Mouse (Mus musculus) layer of hippocampus, adult 8-10 months (tissue): Measurements from ENCODE around the gene Kitl. TPM values are rescaled to one million over a fixed set of nuclear protein-coding genes. Genes with fewer than 3 reads are reported as not detected.

ENCODE experiments used
- DNase-seq, 2 experiments: peaks; one replicate each; pipeline ENCODE4 v3.0.0; 2022; ENCODE audit warnings: low spot score in 2 of 2
- total RNA-seq, 4 experiments: library from RNA; stranded (reverse); gene quantifications; 2 replicates each; pipeline ENCODE4 v1.2.4; 2022

Gene Kitl
- total RNA-seq: 10 to 100 TPM; 20.5 to 36.7 (median 22.7) TPM

DNA sequence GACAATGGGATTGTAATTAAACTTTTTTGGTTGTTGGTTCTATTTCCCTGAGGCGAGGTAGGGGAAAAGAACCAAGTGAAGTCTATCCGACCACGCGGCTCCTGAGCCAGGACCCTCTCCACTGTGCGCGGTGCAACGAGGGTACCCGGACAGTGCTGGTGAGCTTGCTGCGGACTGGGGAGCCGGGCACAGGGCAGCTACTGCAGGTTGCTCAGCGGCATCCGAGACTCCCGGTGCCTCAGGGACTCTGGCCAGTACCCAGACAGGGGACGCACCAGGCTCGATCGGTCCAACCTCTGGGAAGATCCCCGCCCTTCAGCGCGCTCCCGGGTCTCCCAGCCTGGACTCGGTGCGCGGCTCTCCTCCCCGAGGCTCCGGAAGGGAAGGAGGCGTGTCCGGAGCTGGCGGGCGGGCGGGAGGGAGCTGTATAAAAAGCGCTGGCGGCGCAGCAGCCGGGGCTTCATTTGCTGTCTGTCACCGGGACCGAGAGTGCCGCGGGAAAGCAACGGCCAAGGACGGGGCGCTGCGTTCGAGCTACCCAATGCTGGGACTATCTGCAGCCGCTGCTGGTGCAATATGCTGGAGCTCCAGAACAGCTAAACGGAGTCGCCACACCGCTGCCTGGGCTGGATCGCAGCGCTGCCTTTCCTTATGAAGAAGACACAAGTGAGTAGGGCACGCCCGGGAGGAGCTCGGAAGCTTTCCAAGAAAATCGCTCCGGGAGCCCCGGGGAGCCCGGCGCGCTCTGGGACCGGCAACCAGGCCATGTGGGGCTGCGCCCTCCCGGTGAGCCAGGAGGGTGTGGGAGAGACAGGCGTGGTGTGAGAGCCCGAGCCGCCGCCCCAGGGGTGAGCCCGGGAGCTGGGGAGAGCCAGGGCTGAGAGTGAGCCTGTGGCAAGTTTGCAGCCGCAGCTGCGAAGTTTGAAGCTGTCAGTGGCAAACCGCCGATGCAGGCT lies at the start of gene Kitl:
TSS of gene Kitl (plus strand) at position 261 of the 956 bp plus-strand sequence.
- DNase-seq: peak; percentile 20 to 40

DNA sequence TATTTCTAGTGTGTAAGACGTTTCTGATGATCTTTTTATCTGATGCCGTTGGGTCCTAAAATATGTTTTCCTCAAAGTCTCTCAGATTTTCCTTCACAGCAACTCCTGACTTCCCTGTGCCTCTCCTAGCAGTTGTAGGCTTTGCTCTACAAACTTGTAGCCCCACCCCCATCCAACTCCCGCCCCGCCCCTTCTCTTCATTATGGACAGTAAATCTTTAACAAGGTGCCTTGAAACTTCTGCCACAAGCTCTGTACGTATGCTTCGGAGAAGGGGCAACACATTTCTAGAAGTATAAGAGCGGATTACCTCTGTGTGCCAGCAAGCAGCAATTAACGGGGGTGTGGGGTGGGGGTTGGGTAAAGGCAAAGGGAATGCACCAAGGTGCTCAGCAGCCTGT lies 42.6 kb upstream of the Kitl start:
- no peak for DNase-seq

DNA sequence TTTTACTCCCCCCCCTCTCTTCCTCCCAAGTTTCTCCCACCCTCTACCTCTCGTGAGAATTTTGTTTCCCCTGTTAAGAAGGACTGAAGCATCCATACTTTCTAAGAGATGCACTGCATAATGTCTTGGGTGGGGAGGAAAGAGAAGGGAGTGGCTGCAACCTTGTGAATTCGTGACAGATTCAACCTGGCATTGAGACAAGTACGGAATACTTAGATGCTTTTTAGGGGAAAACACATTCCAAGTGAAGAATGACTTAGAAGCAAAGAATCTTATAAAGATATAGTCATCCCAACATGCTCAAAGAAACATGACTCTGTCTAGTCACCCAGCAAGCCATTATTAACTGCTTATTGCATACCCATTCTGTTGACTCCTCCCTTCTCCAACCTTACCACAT lies 35.3 kb upstream of the Kitl start:
- DNase-seq: no peak

DNA sequence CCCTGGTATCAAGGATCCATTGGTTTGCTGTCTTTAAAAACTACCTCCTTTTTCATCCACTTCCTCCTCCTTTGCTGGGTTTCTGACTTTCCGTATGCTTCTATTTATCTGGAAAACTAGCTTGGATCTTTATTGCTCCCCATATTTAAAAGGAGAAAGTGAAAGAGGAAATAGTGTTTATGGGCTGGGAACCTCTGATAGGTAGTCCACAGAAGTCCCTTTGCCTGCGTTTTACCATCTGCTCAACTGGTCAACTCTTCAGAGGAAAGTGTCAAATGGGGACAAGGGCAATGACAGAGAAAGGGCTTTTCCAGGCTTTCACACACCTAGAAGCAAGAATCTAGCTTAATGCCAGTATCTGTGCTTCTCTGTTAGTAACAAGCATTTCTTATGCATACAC lies 34.5 kb upstream of the Kitl start:
- DNase-seq: no peak

DNA sequence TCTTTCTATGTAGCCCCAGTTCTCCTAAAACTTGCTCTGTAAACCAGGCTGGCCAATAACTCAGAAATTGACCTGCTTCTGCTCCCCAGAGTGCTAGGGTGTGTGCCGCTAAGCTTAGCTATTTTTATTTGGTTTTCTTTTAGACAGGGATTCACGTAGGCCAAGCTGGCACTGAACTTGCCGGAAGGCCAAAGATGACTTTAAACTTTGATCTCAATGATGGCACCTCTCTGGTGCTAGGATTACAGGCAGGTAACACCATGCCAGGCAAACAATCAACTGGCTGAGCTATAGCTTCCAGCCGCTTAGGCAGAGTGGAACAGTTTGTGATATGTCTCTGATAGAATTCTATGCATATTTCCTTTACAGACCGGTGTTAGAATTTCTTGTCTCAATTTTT lies 33.5 kb upstream of the Kitl start:
- no peak for DNase-seq

DNA sequence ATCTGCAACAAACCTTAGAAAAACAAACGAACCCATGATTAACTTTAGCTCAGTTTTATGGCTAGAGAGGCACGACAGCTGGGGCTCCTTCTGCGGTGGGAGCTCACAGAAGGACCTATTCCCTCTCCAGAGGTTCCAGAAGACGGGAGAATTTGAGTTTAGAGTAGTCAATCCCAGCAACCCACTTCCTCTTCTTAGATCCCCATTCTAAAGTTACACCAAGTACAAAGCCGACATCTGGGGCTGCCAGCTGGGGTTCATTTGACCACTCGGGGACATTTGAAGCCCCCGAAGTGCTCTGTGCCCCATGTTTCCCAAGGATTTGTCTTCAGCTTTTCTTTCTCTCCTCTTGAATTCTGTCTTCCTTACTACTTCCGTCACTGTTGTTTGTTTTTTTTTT lies 28.7 kb upstream of the Kitl start:
- DNase-seq: no peak

DNA sequence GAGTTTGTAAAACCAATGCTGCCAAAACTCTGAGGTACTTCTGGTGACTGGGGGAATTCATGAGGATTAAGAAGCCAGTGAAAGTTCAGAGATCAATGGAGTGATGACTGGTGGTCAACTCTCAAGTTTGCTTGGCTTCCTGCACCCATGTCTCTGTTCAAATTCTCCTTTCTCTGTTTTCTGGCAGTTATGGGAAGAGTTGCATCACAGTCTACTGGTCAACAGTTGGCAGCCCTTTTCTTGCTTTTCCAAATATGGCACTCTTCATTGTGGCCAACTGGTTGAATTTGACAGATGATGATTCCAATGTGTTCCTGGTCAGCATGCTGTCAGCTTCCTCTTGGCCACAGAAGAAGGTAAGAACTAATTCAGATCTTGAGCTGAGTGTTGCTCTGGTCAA lies 25.7 kb upstream of the Kitl start:
- no peak for DNase-seq

DNA sequence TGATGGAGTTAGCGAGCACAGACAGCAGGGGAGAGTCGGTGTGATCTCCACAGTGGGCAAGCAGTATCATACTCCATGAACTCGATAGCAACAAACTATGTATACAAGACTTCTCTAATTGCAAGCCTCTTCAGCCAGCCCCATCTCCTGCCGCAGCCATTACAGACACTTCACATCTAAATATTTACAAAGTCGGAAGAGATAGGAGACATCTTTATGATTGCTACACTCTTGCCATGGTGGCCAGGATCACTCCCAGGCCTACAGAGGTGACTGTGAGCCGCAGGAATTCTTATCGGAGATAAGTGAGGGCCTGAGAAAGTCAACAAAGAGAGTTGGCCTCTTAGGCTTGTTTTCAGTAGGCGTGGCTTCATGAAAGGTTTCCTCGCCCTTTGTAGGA lies 23.3 kb upstream of the Kitl start:
- no peak for DNase-seq

DNA sequence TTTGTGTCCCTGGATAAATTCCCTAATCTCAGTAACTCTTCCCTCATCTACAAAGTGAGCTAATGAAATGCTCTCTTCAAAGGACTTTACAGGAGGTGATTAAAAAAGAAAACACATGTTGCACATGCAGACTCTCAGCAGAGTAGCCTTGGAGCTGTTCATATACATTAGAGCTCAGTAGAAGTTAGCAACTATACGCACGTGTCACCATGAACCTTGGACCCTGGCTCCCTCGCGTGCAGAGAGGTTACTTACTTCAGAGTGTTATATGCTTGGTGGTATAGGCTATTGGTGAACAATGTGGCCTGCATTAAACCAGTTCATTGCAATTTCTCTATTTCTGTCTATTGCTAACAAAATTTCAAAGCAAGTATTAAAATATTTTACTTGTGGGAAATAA lies 14.0 kb upstream of the Kitl start:
- no peak for DNase-seq

DNA sequence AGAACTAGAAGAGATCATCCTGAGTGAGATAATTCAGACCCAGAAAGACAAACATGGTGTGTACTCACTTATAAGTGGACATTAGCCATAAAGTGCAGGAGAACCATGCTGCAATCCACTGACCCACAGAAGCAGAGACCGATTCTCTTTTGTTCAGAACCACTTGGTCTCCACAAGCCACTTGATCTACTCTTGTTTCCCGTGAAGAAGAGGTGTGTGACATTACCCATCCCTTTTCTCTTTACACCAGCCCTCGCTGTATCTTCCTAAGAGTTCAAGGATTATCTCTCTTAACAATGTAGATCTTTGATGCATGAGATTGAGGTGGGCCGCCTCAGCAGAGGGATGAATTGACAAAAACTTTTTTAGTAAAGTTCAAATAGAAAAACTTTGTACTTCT lies 11.6 kb upstream of the Kitl start:
- no peak for DNase-seq

DNA sequence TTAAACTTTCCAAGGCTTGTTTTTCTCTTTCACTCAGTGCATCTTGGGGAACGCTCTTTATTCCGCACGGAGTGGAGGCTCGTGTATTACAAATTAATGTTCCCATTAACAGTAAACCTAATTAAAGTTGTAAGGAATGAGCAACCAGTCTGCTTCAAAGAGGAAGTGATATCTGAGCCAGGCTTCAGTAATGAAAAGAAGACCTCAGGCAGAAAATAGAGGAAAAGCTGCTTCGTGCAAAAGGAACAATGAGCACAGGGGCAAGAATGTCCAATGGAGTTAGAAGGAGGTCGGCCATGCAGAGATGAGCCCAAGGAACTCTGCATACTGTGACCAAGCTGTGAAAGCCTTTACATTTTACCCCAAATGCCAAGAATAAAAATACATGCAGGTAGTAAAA lies 5.7 kb upstream of the Kitl start:
- DNase-seq: no peak

DNA sequence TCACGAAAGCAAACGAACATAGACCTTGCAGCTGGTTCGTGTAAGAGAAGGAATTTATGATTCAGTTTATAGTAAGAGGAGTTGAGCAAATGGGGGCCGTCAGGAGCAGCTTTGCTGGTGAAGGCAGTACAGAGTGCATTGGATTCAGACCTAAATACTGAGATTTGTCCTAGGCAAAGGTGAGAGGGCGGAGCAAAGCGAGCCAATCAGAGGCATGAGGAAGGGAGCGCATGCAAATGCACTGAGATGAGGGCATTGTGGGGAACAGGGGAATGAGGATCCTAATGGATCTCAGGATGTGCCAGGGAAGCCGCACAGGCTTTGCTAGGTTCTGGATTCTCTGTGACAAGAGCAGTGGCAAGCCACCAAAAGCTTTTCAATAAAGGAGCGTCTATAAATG lies 5.1 kb upstream of the Kitl start:
- no peak for DNase-seq

DNA sequence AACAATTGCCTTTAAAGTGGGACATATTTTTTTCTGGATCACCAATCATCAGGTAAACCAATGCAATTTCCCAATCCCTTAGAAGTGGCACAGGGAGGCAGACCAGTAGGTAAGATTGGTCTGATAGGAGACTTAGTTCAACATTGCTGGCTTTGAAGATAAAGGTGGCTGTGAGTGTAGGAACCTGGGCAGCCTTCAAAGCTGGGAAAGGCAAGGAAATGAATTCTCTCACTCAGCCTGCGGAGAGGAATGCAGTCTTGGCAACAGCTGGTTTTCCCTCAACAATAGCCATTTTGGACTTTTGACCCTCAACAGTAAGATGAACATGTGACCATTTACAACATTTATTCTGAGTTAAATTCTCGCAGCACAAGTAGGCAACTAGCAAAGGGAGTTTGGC lies 1.3 kb upstream of the Kitl start:
- DNase-seq: no peak

DNA sequence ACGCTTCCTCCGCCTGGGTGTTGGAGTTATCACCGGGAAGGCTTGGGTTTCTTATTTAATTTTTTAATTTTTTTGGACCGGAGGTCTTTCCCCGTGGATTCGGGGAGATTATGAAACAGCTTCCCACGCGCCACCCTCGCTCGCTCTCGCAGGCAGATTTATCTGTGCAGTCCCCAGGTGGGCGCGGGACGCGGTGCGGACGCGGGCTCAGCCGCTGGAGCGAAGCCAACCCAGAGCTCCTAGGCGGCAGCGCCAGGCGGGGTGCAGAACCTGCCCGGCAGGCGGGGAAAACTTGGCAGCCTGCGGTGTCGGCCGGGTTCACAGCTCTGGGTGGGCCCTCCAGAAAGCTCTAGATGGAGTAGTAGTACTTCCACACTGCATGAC lies 888 bp downstream of the Kitl start:
- peak; percentile 46 to 67 for DNase-seq

DNA sequence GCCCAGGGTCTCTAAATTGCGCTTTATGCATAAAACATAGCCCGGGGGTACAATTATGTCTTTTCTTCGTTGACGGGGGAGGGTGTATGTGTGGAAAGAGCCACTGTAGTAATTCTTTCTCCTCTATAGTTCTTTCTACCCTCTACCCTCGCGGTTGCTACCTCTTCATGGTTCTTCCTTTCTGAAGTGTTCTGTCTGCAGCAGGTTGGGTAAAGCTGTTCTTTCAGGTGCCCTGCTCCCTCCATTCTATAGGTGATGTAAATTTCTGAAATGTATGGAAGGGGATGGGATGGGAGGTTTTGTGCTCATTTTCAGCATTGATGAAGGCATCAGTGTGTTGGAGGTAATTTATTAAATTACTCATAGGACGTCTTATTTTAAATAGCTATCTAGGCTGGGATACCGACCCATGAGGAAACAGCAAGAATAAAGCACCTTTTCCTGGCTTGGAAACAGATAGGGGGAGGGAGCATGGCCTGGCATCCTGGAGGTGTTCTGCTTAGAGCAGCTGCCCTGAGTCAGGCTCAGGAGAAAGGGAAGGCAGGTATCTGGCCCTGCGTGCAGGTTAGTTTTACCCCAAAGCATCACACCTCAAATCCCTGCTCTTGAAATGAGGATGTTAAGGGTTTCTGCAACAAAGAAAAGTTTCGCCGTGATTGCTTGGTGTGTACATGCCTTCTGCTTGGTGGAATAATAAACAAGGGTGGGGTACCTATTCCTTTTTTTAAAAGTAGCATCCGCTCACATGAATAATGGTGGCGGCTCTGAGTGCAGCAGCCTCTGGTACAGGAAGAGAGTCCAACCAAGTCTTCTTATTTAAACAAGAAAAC lies 1.7 kb downstream of the Kitl start:
- DNase-seq: no peak

DNA sequence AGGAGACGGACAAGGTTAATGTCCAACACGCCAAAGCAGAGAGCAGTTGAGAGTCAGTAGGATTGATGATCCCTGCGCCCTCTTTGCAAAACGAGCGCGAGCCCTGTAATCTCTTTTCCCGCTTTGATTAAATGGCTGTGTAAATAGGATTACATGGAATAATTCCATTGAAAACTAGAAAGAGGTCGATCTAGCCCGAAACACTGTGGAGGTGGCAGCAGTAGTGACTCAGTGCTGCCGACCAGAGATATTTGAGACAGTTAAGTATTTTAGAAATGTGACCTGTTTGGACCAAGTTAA lies 2.3 kb downstream of the Kitl start:
- DNase-seq: no peak

DNA sequence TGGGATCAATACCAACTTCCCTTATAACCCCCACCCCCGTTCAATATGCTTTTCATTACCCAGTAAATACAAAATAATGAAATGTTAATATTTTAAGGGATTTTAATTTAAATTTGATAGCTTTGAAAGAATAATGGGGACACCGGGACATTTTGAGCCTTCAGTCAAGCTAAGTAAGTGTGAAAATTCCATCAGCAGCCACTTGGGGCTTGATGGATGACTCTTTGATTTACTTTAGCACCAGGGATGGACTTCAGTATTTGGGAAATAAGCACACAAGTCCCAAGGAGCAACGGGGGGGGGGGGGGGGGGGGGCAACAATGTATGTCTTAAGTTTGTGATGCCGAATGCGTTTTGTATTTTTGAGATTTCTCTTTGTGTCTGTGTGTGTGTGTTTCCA lies 3.1 kb downstream of the Kitl start:
- no peak for DNase-seq

DNA sequence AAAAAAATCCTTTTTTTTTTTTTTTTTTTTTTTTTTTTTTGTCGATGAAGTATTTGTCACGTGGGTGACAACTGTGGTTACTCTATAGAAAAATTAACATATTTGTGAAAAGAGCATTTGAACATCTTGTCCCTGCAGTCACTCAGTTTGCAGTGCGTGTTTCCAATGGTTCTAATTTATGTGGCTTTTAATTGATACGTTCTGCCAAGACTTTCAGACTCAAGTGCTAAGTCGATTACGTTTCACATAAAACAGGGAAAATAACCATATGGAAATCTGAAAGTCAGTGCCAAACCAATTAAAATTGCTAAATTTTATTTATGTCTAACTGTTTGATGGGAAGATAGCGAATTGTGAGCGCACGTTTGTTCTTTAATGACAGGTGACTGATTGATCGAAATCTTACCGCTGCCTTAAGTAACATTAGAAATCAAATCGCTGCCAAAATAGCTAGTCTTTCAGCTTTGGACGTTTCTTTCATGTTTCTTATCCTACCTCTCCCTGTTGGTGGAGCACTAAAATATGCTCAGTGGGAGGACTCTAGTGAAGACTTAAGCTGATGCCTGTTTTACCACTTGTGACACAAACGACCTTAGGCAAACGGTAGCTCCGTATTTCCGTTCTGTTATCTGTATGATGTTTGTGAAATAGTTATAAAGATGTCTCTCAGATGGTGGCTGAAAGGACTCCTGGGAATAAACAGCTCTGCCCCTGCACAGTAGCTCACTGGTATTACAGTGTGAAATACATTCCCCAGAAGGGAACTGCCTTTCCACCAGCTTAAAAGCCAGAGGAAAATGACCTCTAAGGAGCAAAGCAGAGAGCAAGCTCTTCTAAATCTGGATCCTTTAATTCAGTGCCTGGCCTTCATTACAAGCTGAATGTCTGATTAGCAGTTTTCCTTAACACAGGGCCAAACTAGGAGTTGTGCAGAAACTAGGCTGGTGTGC lies 4.1 kb downstream of the Kitl start:
- no peak for DNase-seq

DNA sequence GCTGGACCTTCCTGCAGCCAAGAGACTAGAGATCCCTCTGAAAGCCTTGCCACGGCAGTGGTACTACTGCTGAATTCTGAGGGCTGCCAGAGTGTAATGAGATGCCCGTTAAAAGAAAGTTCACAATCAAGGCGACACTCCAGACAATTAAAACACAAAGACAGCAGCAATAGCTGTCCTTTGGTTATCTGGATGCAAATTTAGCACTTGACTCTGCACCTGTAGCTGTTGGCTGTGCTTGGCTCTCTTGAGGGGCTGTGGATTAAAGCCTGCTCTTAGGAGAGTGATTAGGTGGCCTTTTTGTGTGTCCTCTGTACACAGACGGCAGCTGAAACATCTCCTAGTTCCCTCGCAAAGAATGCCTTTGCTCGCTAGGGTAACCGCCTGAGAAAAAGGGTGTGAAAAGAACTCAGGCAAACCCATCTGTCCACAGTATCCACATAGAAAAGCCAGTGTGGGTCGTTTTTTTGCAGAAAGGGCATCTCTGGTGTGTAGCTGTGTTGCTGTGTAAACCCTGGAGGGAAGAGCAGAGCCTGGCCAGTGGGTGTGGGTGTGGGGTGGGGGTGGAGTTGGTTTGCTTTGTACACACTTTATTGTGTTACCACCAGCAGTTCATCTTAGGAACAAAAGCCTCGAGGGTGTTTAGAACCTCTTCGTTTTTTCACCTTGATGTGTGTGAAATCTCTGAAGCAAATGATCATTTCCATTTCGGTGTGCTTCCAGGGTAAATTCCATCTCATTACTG lies 6.8 kb downstream of the Kitl start:
- DNase-seq: no peak

DNA sequence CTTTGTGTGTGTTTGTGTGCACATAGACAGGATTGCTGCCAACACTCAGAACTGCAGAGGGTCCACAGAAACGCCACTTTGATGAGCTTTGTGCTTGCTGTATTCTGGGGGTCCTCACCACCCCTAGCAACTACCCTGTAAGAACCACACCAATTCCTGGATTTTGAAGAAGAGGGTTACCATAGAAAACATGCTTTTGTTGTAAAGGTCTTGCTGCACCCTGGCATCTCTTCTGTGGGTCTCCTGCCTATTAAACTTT lies 7.3 kb downstream of the Kitl start:
- no peak for DNase-seq

DNA sequence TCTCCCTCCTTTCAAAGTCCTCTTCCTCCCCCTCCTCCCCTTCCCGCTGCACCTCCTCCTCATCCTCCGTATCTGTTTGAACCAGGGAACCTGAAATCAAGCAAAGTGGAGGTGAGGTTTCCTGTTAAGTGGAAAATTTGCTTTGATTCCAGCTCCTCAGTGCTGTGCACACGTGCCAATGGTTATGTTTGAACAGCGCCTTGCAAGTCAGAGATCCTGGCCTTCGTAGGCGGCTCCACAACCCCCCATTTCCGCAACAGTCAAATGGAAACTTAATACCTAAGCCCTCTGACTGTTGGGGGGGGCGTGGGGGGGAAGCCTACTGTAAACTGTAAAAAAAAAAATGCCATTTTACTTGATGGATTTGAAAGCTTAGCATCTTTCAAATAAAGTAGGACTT lies 10.2 kb downstream of the Kitl start:
- no peak for DNase-seq
